In genomic region chr4:152405143-152405542, GRCm38 (mm10) we compare ENCODE assay signal across 12 mouse cellular contexts.
DNase-seq lines count a peak whose midpoint lies in the region; ATAC-seq lines count a peak whose summit lies in the region.
"Had no signal": no experiment of that assay in that cellular context is flagged by ENCODE, and none has a peak within 500 bp of the region (broad histone marks: within the 10 kb centered on the region; RNA-seq: fewer than 3 reads in every experiment).

No protein-coding gene starts in this region.

- H3K27me3 ChIP-seq in embryonic facial prominence, embryonic 10.5 days (replicated peaks; ENCODE audit: low read depth, poor library complexity, severe bottlenecking): no peaks in the 10 kb centered on the region
- no peaks in the 10 kb centered on the region for H3K27me3 ChIP-seq in forebrain, embryonic 15.5 days
- H3K27me3 ChIP-seq in neural tube, embryonic 15.5 days (replicated peaks): no peaks in the 10 kb centered on the region
- H3K27me3 ChIP-seq: heart, embryonic 12.5 days had no signal

- peaks cover 28% of the 10 kb centered on the region for H3K4me1 ChIP-seq in embryonic facial prominence, embryonic 10.5 days
- peaks cover 32% of the 10 kb centered on the region for H3K4me1 ChIP-seq in forebrain, embryonic 15.5 days
- H3K4me1 ChIP-seq in neural tube, embryonic 15.5 days: peaks cover 25% of the 10 kb centered on the region
- H3K4me1 ChIP-seq: heart, embryonic 12.5 days had no signal

- H3K9me3 ChIP-seq in embryonic facial prominence, embryonic 10.5 days: no peaks in the 10 kb centered on the region
- no peaks in the 10 kb centered on the region for H3K9me3 ChIP-seq in forebrain, embryonic 15.5 days
- no peaks in the 10 kb centered on the region for H3K9me3 ChIP-seq in neural tube, embryonic 15.5 days (replicated peaks)
- H3K9me3 ChIP-seq: heart, embryonic 12.5 days had no signal

- 78% methylated on average over 6 of the region's 6 CpGs for WGBS in embryonic facial prominence, embryonic 10.5 days
- WGBS in forebrain, embryonic 15.5 days: 18% methylated on average over 6 of the region's 6 CpGs
- WGBS in neural tube, embryonic 15.5 days: 57% methylated on average over 6 of the region's 6 CpGs

- H3K36me3 ChIP-seq in embryonic facial prominence, embryonic 10.5 days (replicated peaks): no peaks in the 10 kb centered on the region
- no peaks in the 10 kb centered on the region for H3K36me3 ChIP-seq in forebrain, embryonic 15.5 days
- H3K36me3 ChIP-seq in neural tube, embryonic 15.5 days: no peaks in the 10 kb centered on the region
- H3K36me3 ChIP-seq: heart, embryonic 12.5 days had no signal

- H3K4me3 ChIP-seq in embryonic facial prominence, embryonic 10.5 days: no peak overlapping the region
- no peak overlapping the region for H3K4me3 ChIP-seq in forebrain, embryonic 15.5 days
- no peak overlapping the region for H3K4me3 ChIP-seq in neural tube, embryonic 15.5 days (replicated peaks)
- H3K4me3 ChIP-seq: heart, embryonic 12.5 days had no signal

- DNase-seq in layer of hippocampus, adult 9-10 months (ENCODE audit: low spot score): peak; percentile 55
- DNase-seq in layer of hippocampus, adult 8-10 months (ENCODE audit: low spot score in 2 of 2): no peak
- DNase-seq in embryonic facial prominence, embryonic 10.5 days (ENCODE audit: low spot score): no peak
- no peak for DNase-seq in adrenal gland, postnatal 36 days
- no peak for DNase-seq in urinary bladder, postnatal 4 days (ENCODE audit: low spot score in 2 of 2)
- DNase-seq in cerebellum, adult 11 months: no peak
- DNase-seq: embryo, embryonic 11 days; kidney, postnatal 25 days; liver, postnatal 0 days had no signal

- 0 out of 2 replicates have a peak overlapping the region, but pooled peaks have one; percentile 10 for H3K27ac ChIP-seq in embryonic facial prominence, embryonic 10.5 days (replicated peaks)
- peak overlapping the region; percentile 79 for H3K27ac ChIP-seq in forebrain, embryonic 15.5 days (replicated peaks)
- peak overlapping the region; percentile 74 for H3K27ac ChIP-seq in neural tube, embryonic 15.5 days (replicated peaks)

- ATAC-seq in forebrain, embryonic 15.5 days (replicated peaks): peak; percentile 35; the same call in 1 of the 2 replicates
- ATAC-seq in neural tube, embryonic 15.5 days (ENCODE audit: low FRiP score): no peak
- ATAC-seq: liver, postnatal 0 days had no signal

- H3K4me2 ChIP-seq in forebrain, embryonic 15.5 days (replicated peaks): peak overlapping the region; percentile 0; the same call in 1 of the 2 replicates
- H3K4me2 ChIP-seq in neural tube, embryonic 15.5 days: no peak overlapping the region
- H3K4me2 ChIP-seq: heart, embryonic 12.5 days had no signal

- 0 out of 2 replicates have a peak overlapping the region, but pooled peaks have one; percentile 3 for H3K9ac ChIP-seq in forebrain, embryonic 15.5 days (replicated peaks)
- no peak overlapping the region for H3K9ac ChIP-seq in neural tube, embryonic 15.5 days (replicated peaks)
- H3K9ac ChIP-seq: heart, embryonic 12.5 days; liver, postnatal 0 days had no signal

Comparison
In these comparisons a context has a peak if more than half of its experiments do, and no peak if none do; other contexts are left out.
1. H3K27ac ChIP-seq: peak in every context shown above with its lines; median percentile 79 in forebrain, embryonic 15.5 days; 74 in neural tube, embryonic 15.5 days; 10 in embryonic facial prominence, embryonic 10.5 days.